18 mouse cellular contexts compared by ENCODE assay signal in genomic region chr1:19605506-19605905, GRCm38 (mm10).
"Had no signal": no experiment of that assay in that cellular context is flagged by ENCODE, and none has a peak within 500 bp of the region (broad histone marks: within the 10 kb centered on the region; RNA-seq: fewer than 3 reads in every experiment).

No protein-coding gene starts in this region.

- H3K9me3 ChIP-seq: lung, embryonic 15.5 days; megakaryocyte, embryonic 14.5 days; midbrain, embryonic 13.5 days; midbrain, embryonic 15.5 days; neural tube, embryonic 12.5 days; stomach, embryonic 15.5 days had no signal

- H3K27me3 ChIP-seq: lung, embryonic 15.5 days; megakaryocyte, embryonic 14.5 days; midbrain, embryonic 13.5 days; midbrain, embryonic 15.5 days; neural tube, embryonic 12.5 days; stomach, embryonic 15.5 days had no signal

- DNase-seq: liver, postnatal 0 days; lung, adult 2 months; lung, postnatal 14 days; lung, postnatal 36 days; right cerebral cortex, postnatal 14 days; thymus, adult 2 months; thymus, postnatal 25 days; thymus, postnatal 4 days had no signal

- H3K4me3 ChIP-seq: lung, embryonic 15.5 days; megakaryocyte, embryonic 14.5 days; midbrain, embryonic 13.5 days; midbrain, embryonic 15.5 days; neural tube, embryonic 12.5 days; stomach, embryonic 15.5 days had no signal

- H3K27ac ChIP-seq: lung, embryonic 15.5 days; macrophage; midbrain, embryonic 13.5 days; midbrain, embryonic 15.5 days; neural tube, embryonic 12.5 days; stomach, embryonic 15.5 days; stomach, postnatal 0 days had no signal

- H3K36me3 ChIP-seq: lung, embryonic 15.5 days; midbrain, embryonic 13.5 days; midbrain, embryonic 15.5 days; neural tube, embryonic 12.5 days; stomach, embryonic 15.5 days had no signal

- H3K4me1 ChIP-seq: lung, embryonic 15.5 days; megakaryocyte, embryonic 14.5 days; midbrain, embryonic 13.5 days; midbrain, embryonic 15.5 days; neural tube, embryonic 12.5 days; stomach, embryonic 15.5 days had no signal

- H3K9ac ChIP-seq: liver, postnatal 0 days; lung, embryonic 15.5 days; midbrain, embryonic 13.5 days; midbrain, embryonic 15.5 days; neural tube, embryonic 12.5 days; stomach, embryonic 15.5 days had no signal

- ATAC-seq: liver, postnatal 0 days; lung, postnatal 0 days; midbrain, embryonic 13.5 days; midbrain, embryonic 15.5 days had no signal

- H3K4me2 ChIP-seq: lung, embryonic 15.5 days; midbrain, embryonic 11.5 days; midbrain, embryonic 13.5 days; midbrain, embryonic 15.5 days; neural tube, embryonic 12.5 days; stomach, embryonic 15.5 days had no signal
